Mouse (Mus musculus): ENCODE results near the gene Fxr2. TPM values are rescaled to one million over a fixed set of nuclear protein-coding genes. Genes with fewer than 3 reads are reported as not detected.
"Not testable (repeated sequence)": the region's sequence is repeated elsewhere in the genome, so short reads cannot be mapped to it uniquely, and the experiment has no call there.

The Fxr2 gene
- total and polyA plus RNA-seq, 2 experiments from 2014 or later, result 27.2 to 84.1 TPM

- peaks cover 10% of the 10 kb centered on the region for H3K4me1 ChIP-seq (ENCODE audit: insufficient read depth, low read length)
- no peaks in the 10 kb centered on the region for H3K9me3 ChIP-seq (ENCODE audit: low read length)
- WGBS, result 87% methylated on average over 2 of the region's 2 CpGs
- TF ChIP-seq CTCF (IDR thresholded peaks at IDR 0.05), result no peak
- no peaks in the 10 kb centered on the region for H3K27me3 ChIP-seq (ENCODE audit: insufficient read depth, low read length)
- H3K4me2 ChIP-seq (ENCODE audit: low read depth, low read length, poor library complexity, severe bottlenecking), result no peak overlapping the region
- H3K27ac ChIP-seq (ENCODE audit: low read depth, low read length), result no peak overlapping the region
- no peak for DNase-seq (ENCODE audit: low spot score)
- no peak overlapping the region for H3K9ac ChIP-seq (replicated peaks; ENCODE audit: low read length, poor library complexity, severe bottlenecking)
- no peak for ATAC-seq (ENCODE audit: low FRiP score)
- no peak overlapping the region for H3K4me3 ChIP-seq (ENCODE audit: low read depth, low read length)
- H3K36me3 ChIP-seq (ENCODE audit: insufficient read depth, low read length), result peaks cover 10% of the 10 kb centered on the region
Measured at GRCm38 (mm10) chr11:69606832-69607231, 26.0 kb upstream of the Fxr2 start.

- H3K9ac ChIP-seq (replicated peaks; ENCODE audit: low read length, poor library complexity, severe bottlenecking), result no peak overlapping the region
- H3K4me2 ChIP-seq (ENCODE audit: low read depth, low read length, poor library complexity, severe bottlenecking), result no peak overlapping the region
- no peaks in the 10 kb centered on the region for H3K36me3 ChIP-seq (ENCODE audit: insufficient read depth, low read length)
- ATAC-seq (ENCODE audit: low FRiP score) (no peak), DNase-seq (ENCODE audit: low spot score) (no peak)
- H3K27ac ChIP-seq (ENCODE audit: low read depth, low read length), result no peak overlapping the region
- peaks cover 10% of the 10 kb centered on the region for H3K4me1 ChIP-seq (ENCODE audit: insufficient read depth, low read length)
- 93% methylated on average over 3 of the region's 3 CpGs for WGBS
- H3K4me3 ChIP-seq (ENCODE audit: low read depth, low read length), result no peak overlapping the region
- no peaks in the 10 kb centered on the region for H3K27me3 ChIP-seq (ENCODE audit: insufficient read depth, low read length)
- no peaks in the 10 kb centered on the region for H3K9me3 ChIP-seq (ENCODE audit: low read length)
- TF ChIP-seq CTCF (IDR thresholded peaks at IDR 0.05), result no peak
Measured at GRCm38 (mm10) chr11:69608525-69608924, 24.3 kb upstream of the Fxr2 start.

GRCm38 (mm10) chr11:69609416-69609815, 23.4 kb upstream of the Fxr2 start:
- Histone ChIP-seq H3K36me3 (ENCODE audit: insufficient read depth, low read length) (no peaks in the 10 kb centered on the region), H3K27me3 (ENCODE audit: insufficient read depth, low read length) (no peaks in the 10 kb centered on the region), H3K4me1 (ENCODE audit: insufficient read depth, low read length) (0 out of 2 replicates have a peak, but pooled peaks cover 3% of the 10 kb centered on the region), H3K9ac (replicated peaks; ENCODE audit: low read length, poor library complexity, severe bottlenecking) (no peak overlapping the region), H3K27ac (ENCODE audit: low read depth, low read length) (no peak overlapping the region), H3K4me3 (ENCODE audit: low read depth, low read length) (no peak overlapping the region), H3K4me2 (ENCODE audit: low read depth, low read length, poor library complexity, severe bottlenecking) (no peak overlapping the region), H3K9me3 (ENCODE audit: low read length) (no peaks in the 10 kb centered on the region)
- DNase-seq (ENCODE audit: low spot score) (no peak), ATAC-seq (ENCODE audit: low FRiP score) (no peak)
- WGBS, result 63% methylated on average over 7 of the region's 7 CpGs
- no peak for TF ChIP-seq CTCF (IDR thresholded peaks at IDR 0.05)

GRCm38 (mm10) chr11:69610899-69611298, 21.9 kb upstream of the Fxr2 start:
- no peaks in the 10 kb centered on the region for H3K36me3 ChIP-seq (ENCODE audit: insufficient read depth, low read length)
- H3K27ac ChIP-seq (ENCODE audit: low read depth, low read length), result no peak overlapping the region
- no peaks in the 10 kb centered on the region for H3K27me3 ChIP-seq (ENCODE audit: insufficient read depth, low read length)
- H3K9me3 ChIP-seq (ENCODE audit: low read length), result no peaks in the 10 kb centered on the region
- H3K4me3 ChIP-seq (ENCODE audit: low read depth, low read length), result no peak overlapping the region
- DNase-seq (ENCODE audit: low spot score) (peak; percentile 68), ATAC-seq (ENCODE audit: low FRiP score) (peak; percentile 38; the same call in 1 of the 2 replicates)
- 69% methylated on average over 4 of the region's 4 CpGs for WGBS
- H3K4me1 ChIP-seq (ENCODE audit: insufficient read depth, low read length), result 0 out of 2 replicates have a peak, but pooled peaks cover 3% of the 10 kb centered on the region
- no peak overlapping the region for H3K4me2 ChIP-seq (ENCODE audit: low read depth, low read length, poor library complexity, severe bottlenecking)
- TF ChIP-seq CTCF (IDR thresholded peaks at IDR 0.05), result no peak
- no peak overlapping the region for H3K9ac ChIP-seq (replicated peaks; ENCODE audit: low read length, poor library complexity, severe bottlenecking)

- H3K27me3 ChIP-seq (ENCODE audit: insufficient read depth, low read length), result no peaks in the 10 kb centered on the region
- DNase-seq (ENCODE audit: low spot score), result peak; percentile 81
- TF ChIP-seq CTCF (IDR thresholded peaks at IDR 0.05), result peak; percentile 78
- H3K4me2 ChIP-seq (ENCODE audit: low read depth, low read length, poor library complexity, severe bottlenecking), result no peak overlapping the region
- no peaks in the 10 kb centered on the region for H3K36me3 ChIP-seq (ENCODE audit: insufficient read depth, low read length)
- H3K9ac ChIP-seq (replicated peaks; ENCODE audit: low read length, poor library complexity, severe bottlenecking), result no peak overlapping the region
- no peaks in the 10 kb centered on the region for H3K9me3 ChIP-seq (ENCODE audit: low read length)
- H3K27ac ChIP-seq (ENCODE audit: low read depth, low read length), result peak overlapping the region; percentile 26; the same call in 1 of the 2 replicates
- ATAC-seq (ENCODE audit: low FRiP score), result no peak
- no peaks in the 10 kb centered on the region for H3K4me1 ChIP-seq (ENCODE audit: insufficient read depth, low read length)
- H3K4me3 ChIP-seq (ENCODE audit: low read depth, low read length), result no peak overlapping the region
- WGBS, result 7% methylated on average over 19 of the region's 19 CpGs
Measured at GRCm38 (mm10) chr11:69613553-69614256, 19.1 kb upstream of the Fxr2 start.

GRCm38 (mm10) chr11:69614257-69614588, 18.6 kb upstream of the Fxr2 start:
- ATAC-seq (ENCODE audit: low FRiP score), result not testable (repeated sequence)

More at GRCm38 (mm10) chr11:69614257-69614588, 18.6 kb upstream of the Fxr2 start:
- not testable (repeated sequence) for H3K27me3 ChIP-seq (ENCODE audit: insufficient read depth, low read length); H3K36me3 ChIP-seq (ENCODE audit: insufficient read depth, low read length); H3K27ac ChIP-seq (ENCODE audit: low read depth, low read length); H3K9me3 ChIP-seq (ENCODE audit: low read length); H3K4me1 ChIP-seq (ENCODE audit: insufficient read depth, low read length); H3K4me2 ChIP-seq (ENCODE audit: low read depth, low read length, poor library complexity, severe bottlenecking); DNase-seq (ENCODE audit: low spot score); H3K4me3 ChIP-seq (ENCODE audit: low read depth, low read length); H3K9ac ChIP-seq (replicated peaks; ENCODE audit: low read length, poor library complexity, severe bottlenecking)
- 47% methylated on average over 11 of the region's 11 CpGs for WGBS

All from midbrain, postnatal 0 days (tissue).